Mouse (Mus musculus): Measurements from ENCODE around the gene Tbc1d13. TPM values are rescaled to one million over a fixed set of nuclear protein-coding genes. Genes with fewer than 3 reads are reported as not detected.

Tbc1d13 gene
- polyA plus RNA-seq (2015; fragmentation: Nextera tagmentation; extraction: Ambion mirVana), result 11.3 TPM in 2 replicates

GRCm38 (mm10) chr2:30133613-30134377 is at the start of gene Tbc1d13:
TSS of gene Tbc1d13 (plus strand) at chr2:30133746.
- H3K4me1 ChIP-seq, result peaks cover 42% of the 10 kb centered on the region
- peak within 1 kb of the TSS; percentile 93 for H3K4me2 ChIP-seq
- under 1% methylated on average over 46 of the region's 46 CpGs for WGBS
- peaks cover 17% of the 10 kb centered on the region for H3K36me3 ChIP-seq
- no peaks in the 10 kb centered on the region for H3K9me3 ChIP-seq (replicated peaks)
- H3K27me3 ChIP-seq (replicated peaks), result no peaks in the 10 kb centered on the region
- peak within 1 kb of the TSS; percentile 76 for H3K9ac ChIP-seq (replicated peaks)
- H3K27ac ChIP-seq (replicated peaks), result peak within 1 kb of the TSS; percentile 87
- peak within 1 kb of the TSS; percentile 86 for H3K4me3 ChIP-seq (replicated peaks)
- peak; percentile 94 for ATAC-seq (ENCODE audit: low FRiP score)

GRCm38 (mm10) chr2:30084113-30084512 is 49.4 kb upstream of the Tbc1d13 start:
- 51% methylated on average over 5 of the region's 5 CpGs for WGBS
- Histone ChIP-seq H3K27me3 (replicated peaks) (no peaks in the 10 kb centered on the region), H3K36me3 (no peaks in the 10 kb centered on the region), H3K9me3 (replicated peaks) (no peaks in the 10 kb centered on the region), H3K4me2 (peak overlapping the region; percentile 49), H3K4me3 (replicated peaks) (no peak overlapping the region), H3K27ac (replicated peaks) (no peak overlapping the region), H3K9ac (replicated peaks) (no peak overlapping the region), H3K4me1 (peaks cover 6% of the 10 kb centered on the region; the same call in 1 of the 2 replicates)
- ATAC-seq (ENCODE audit: low FRiP score), result no peak

GRCm38 (mm10) chr2:30084632-30085031 is 48.9 kb upstream of the Tbc1d13 start:
- whole genome bisulfite sequencing, result 14% methylated on average over 12 of the region's 12 CpGs
- peaks cover 6% of the 10 kb centered on the region; the same call in 1 of the 2 replicates for H3K4me1 ChIP-seq
- H3K9ac ChIP-seq (replicated peaks), result no peak overlapping the region
- ATAC-seq (ENCODE audit: low FRiP score), result peak; percentile 50; the same call in 1 of the 2 replicates
- H3K9me3 ChIP-seq (replicated peaks), result no peaks in the 10 kb centered on the region
- H3K36me3 ChIP-seq, result no peaks in the 10 kb centered on the region
- no peaks in the 10 kb centered on the region for H3K27me3 ChIP-seq (replicated peaks)
- peak overlapping the region; percentile 49 for H3K4me2 ChIP-seq
- peak overlapping the region; percentile 13; the same call in 1 of the 2 replicates for H3K4me3 ChIP-seq (replicated peaks)
- no peak overlapping the region for H3K27ac ChIP-seq (replicated peaks)

GRCm38 (mm10) chr2:30087310-30087709 is 46.2 kb upstream of the Tbc1d13 start:
- Histone ChIP-seq H3K4me2 (no peak overlapping the region), H3K9ac (replicated peaks) (no peak overlapping the region), H3K36me3 (no peaks in the 10 kb centered on the region), H3K27ac (replicated peaks) (no peak overlapping the region), H3K27me3 (replicated peaks) (no peaks in the 10 kb centered on the region), H3K4me3 (replicated peaks) (no peak overlapping the region), H3K9me3 (replicated peaks) (no peaks in the 10 kb centered on the region), H3K4me1 (peaks cover 6% of the 10 kb centered on the region; the same call in 1 of the 2 replicates)
- WGBS, result 95% methylated on average over 4 of the region's 4 CpGs
- ATAC-seq (ENCODE audit: low FRiP score), result no peak

- 95% methylated on average over 12 of the region's 12 CpGs for WGBS
- no peak for ATAC-seq (ENCODE audit: low FRiP score)
- no peak overlapping the region for H3K27ac ChIP-seq (replicated peaks)
Measured at GRCm38 (mm10) chr2:30091521-30091920, 42.0 kb upstream of the Tbc1d13 start.

GRCm38 (mm10) chr2:30092280-30092918 is 41.1 kb upstream of the Tbc1d13 start:
- no peak for ATAC-seq (ENCODE audit: low FRiP score)
- peaks cover 23% of the 10 kb centered on the region for H3K4me1 ChIP-seq
- peak overlapping the region; percentile 88 for H3K4me2 ChIP-seq
- H3K27ac ChIP-seq (replicated peaks), result no peak overlapping the region
- H3K4me3 ChIP-seq (replicated peaks), result peak overlapping the region; percentile 67
- no peaks in the 10 kb centered on the region for H3K9me3 ChIP-seq (replicated peaks)
- peak overlapping the region; percentile 60; the same call in 1 of the 2 replicates for H3K9ac ChIP-seq (replicated peaks)
- H3K36me3 ChIP-seq, result peaks cover 9% of the 10 kb centered on the region
- WGBS, result 68% methylated on average over 6 of the region's 6 CpGs
- no peaks in the 10 kb centered on the region for H3K27me3 ChIP-seq (replicated peaks)

More at GRCm38 (mm10) chr2:30091521-30091920, 42.0 kb upstream of the Tbc1d13 start:
- Histone ChIP-seq H3K27me3 (replicated peaks) (no peaks in the 10 kb centered on the region), H3K9me3 (replicated peaks) (no peaks in the 10 kb centered on the region), H3K9ac (replicated peaks) (no peak overlapping the region), H3K4me2 (no peak overlapping the region), H3K4me3 (replicated peaks) (no peak overlapping the region), H3K36me3 (peaks cover 1% of the 10 kb centered on the region; the same call in 1 of the 2 replicates), H3K4me1 (peaks cover 23% of the 10 kb centered on the region)

- WGBS, result under 1% methylated on average over 51 of the region's 51 CpGs
- ATAC-seq (ENCODE audit: low FRiP score), result peak; percentile 97
- peak within 1 kb of the TSS; percentile 67 for H3K4me3 ChIP-seq (replicated peaks)
- peak within 1 kb of the TSS; percentile 60 for H3K9ac ChIP-seq (replicated peaks)
- peak within 1 kb of the TSS; percentile 61 for H3K27ac ChIP-seq (replicated peaks)
- peaks cover 23% of the 10 kb centered on the region for H3K4me1 ChIP-seq
- H3K9me3 ChIP-seq (replicated peaks), result no peaks in the 10 kb centered on the region
- peaks cover 18% of the 10 kb centered on the region for H3K36me3 ChIP-seq
- peak within 1 kb of the TSS; percentile 88 for H3K4me2 ChIP-seq
- no peaks in the 10 kb centered on the region for H3K27me3 ChIP-seq (replicated peaks)
Measured at GRCm38 (mm10) chr2:30093471-30094207, 39.9 kb upstream of the Tbc1d13 start, which contains the start of gene Zdhhc12. TSS of gene Zdhhc12 (minus strand) at chr2:30093648.

GRCm38 (mm10) chr2:30094208-30094588 is 39.3 kb upstream of the Tbc1d13 start:
- Histone ChIP-seq H3K27ac (replicated peaks) (peak overlapping the region; percentile 61), H3K4me3 (replicated peaks) (peak overlapping the region; percentile 67), H3K9me3 (replicated peaks) (no peaks in the 10 kb centered on the region), H3K36me3 (peaks cover 24% of the 10 kb centered on the region), H3K27me3 (replicated peaks) (no peaks in the 10 kb centered on the region), H3K4me1 (peaks cover 23% of the 10 kb centered on the region), H3K4me2 (peak overlapping the region; percentile 88), H3K9ac (replicated peaks) (peak overlapping the region; percentile 60)
- peak; percentile 10; the same call in 1 of the 2 replicates for ATAC-seq (ENCODE audit: low FRiP score)
- WGBS, result 2% methylated on average over 13 of the region's 13 CpGs

- 87% methylated on average over 2 of the region's 2 CpGs for WGBS
- Histone ChIP-seq H3K9ac (replicated peaks) (no peak overlapping the region), H3K27me3 (replicated peaks) (no peaks in the 10 kb centered on the region), H3K4me3 (replicated peaks) (no peak overlapping the region), H3K4me2 (no peak overlapping the region), H3K27ac (replicated peaks) (no peak overlapping the region), H3K36me3 (peaks cover 42% of the 10 kb centered on the region), H3K9me3 (replicated peaks) (no peaks in the 10 kb centered on the region), H3K4me1 (peaks cover 23% of the 10 kb centered on the region)
- ATAC-seq (ENCODE audit: low FRiP score), result no peak
Measured at GRCm38 (mm10) chr2:30095882-30096527, 37.5 kb upstream of the Tbc1d13 start.

GRCm38 (mm10) chr2:30100214-30100613 is 33.3 kb upstream of the Tbc1d13 start:
- ATAC-seq (ENCODE audit: low FRiP score), result no peak
- Histone ChIP-seq H3K4me3 (replicated peaks) (no peak overlapping the region), H3K4me1 (0 out of 2 replicates have a peak, but pooled peaks cover under 1% of the 10 kb centered on the region), H3K27me3 (replicated peaks) (no peaks in the 10 kb centered on the region), H3K36me3 (peaks cover 82% of the 10 kb centered on the region), H3K27ac (replicated peaks) (no peak overlapping the region), H3K9me3 (replicated peaks) (no peaks in the 10 kb centered on the region), H3K4me2 (no peak overlapping the region), H3K9ac (replicated peaks) (no peak overlapping the region)
- WGBS, result 77% methylated on average over 4 of the region's 4 CpGs

- H3K4me3 ChIP-seq (replicated peaks), result no peak overlapping the region
- H3K27me3 ChIP-seq (replicated peaks), result no peaks in the 10 kb centered on the region
- no peaks in the 10 kb centered on the region for H3K9me3 ChIP-seq (replicated peaks)
- no peak for ATAC-seq (ENCODE audit: low FRiP score)
- no peaks in the 10 kb centered on the region for H3K4me1 ChIP-seq
- peaks cover 97% of the 10 kb centered on the region for H3K36me3 ChIP-seq
- no peak overlapping the region for H3K27ac ChIP-seq (replicated peaks)
- no peak overlapping the region for H3K4me2 ChIP-seq
- no peak overlapping the region for H3K9ac ChIP-seq (replicated peaks)
Measured at GRCm38 (mm10) chr2:30106364-30106763, 27.2 kb upstream of the Tbc1d13 start.

Data from neural tube, embryonic 15.5 days (tissue).